Mouse (Mus musculus): ENCODE results near the gene Syf2.

DNA sequence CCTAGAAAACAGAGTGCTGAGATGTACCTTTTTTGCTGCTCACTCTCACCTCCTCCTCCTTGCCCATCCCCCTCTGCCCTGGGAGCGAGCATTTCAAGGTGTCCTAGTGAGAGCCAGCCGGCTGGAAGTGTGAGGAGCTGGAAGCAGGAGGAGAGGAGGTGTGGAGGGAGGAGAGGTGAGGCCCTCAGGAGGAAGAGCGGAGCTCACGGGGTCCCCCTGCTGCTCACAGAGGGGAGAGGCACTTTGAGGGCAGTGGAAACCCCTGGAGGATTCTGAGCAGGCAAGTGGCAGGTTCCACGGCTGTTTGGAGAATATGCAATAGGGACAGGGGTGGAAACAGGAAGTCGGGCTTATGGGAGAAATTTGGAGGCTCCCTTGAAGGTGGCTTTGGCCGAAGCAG, 47.4 kb upstream of the Syf2 start:
- TF ChIP-seq CTCF (IDR thresholded peaks at IDR 0.05; ENCODE audit: extremely low read depth, insufficient read depth, insufficient read length, insufficient replicate concordance) (peak; percentile 81), POLR2A (IDR thresholded peaks at IDR 0.05; ENCODE audit: low read depth, low read length) (no peak)
